Mouse (Mus musculus) E14TG2a.4 (cell line): ENCODE measurements at regions not wholly inside any gene's neighbourhood (a gene's known extent, or its start where the extent isn't known, plus 50 kb on each side); places are given as distances from the start of the nearest gene placed in this dataset.

ENCODE experiments used
- CTCF ChIP-seq: conservative IDR thresholded peaks from 2 replicates; pipeline ENCODE4 v1.5.1; 2014; ENCODE audit warnings: low read length
- NANOG ChIP-seq: IDR thresholded peaks from 2 replicates; pipeline ENCODE4 v1.6.1; 2014; ENCODE audit warnings: borderline replicate concordance, low read length, mixed read lengths
- POU5F1 ChIP-seq: IDR thresholded peaks from 2 replicates; pipeline ENCODE4 v1.6.1; 2014; ENCODE audit warnings: low read length, borderline replicate concordance

DNA sequence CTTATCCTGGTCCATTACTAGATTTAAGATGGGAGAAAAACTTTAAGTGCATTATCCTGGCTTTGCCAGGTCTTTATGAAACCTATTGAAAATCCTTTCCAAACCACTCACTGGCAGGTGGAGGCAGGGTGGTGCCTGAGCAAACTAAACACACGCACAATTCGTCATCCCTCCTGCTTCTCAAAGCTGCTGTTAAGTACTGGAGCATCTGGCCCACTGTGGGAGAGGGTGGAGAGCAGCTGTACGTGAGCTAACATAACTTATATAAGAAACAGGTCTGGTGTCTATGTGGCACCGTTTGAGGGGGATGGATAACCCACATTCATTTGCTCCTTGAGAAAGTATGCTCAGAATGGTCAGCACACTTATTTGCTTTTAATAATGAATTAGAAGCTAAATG lies 1097.7 kb upstream of the Lrrc6 start:
- no peak for TF ChIP-seq POU5F1
- TF ChIP-seq CTCF: no peak
- no peak for TF ChIP-seq NANOG
